Mouse (Mus musculus) kidney, postnatal 0 days (tissue): ENCODE measurements around the gene Afg1l. TPM values are rescaled to one million over a fixed set of nuclear protein-coding genes. Genes with fewer than 3 reads are reported as not detected.

Experiments
- ATAC-seq: fragments of 200-750 bp; cut with Nextera tagmentation; replicated peaks from 2 replicates; pipeline ENCODE4 v1.8.0; 2017; ENCODE audit warnings: low read depth, moderate number of reproducible peaks, moderate TSS enrichment, moderate library complexity; ENCODE audit not compliant: low FRiP score
- DNase-seq: peaks from one replicate; pipeline ENCODE4 v3.0.0-alpha.2; 2016; ENCODE audit warnings: low spot score
- H3K27ac ChIP-seq: fragments of 300-500 bp; sonication (generic); 2 replicates; pipeline ENCODE4 v1.5.1; 2014; ENCODE audit warnings: mild to moderate bottlenecking
- H3K27me3 ChIP-seq: fragments of 300-500 bp; sonication (generic); 2 replicates; pipeline ENCODE4 v1.6.1; 2014; ENCODE audit warnings: low read length, mixed read lengths; ENCODE audit not compliant: insufficient read depth
- H3K36me3 ChIP-seq: fragments of 300-500 bp; sonication (generic); 2 replicates; pipeline ENCODE4 v1.6.1; 2014; ENCODE audit warnings: low read length, mixed read lengths; ENCODE audit not compliant: insufficient read depth
- H3K4me1 ChIP-seq: fragments of 300-500 bp; sonication (generic); replicated peaks from 2 replicates; pipeline ENCODE4 v1.6.1; 2014; ENCODE audit warnings: antibody characterized with exemption, low read length, mixed read lengths; ENCODE audit not compliant: insufficient read depth
- H3K4me2 ChIP-seq: fragments of 300-500 bp; sonication (generic); 2 replicates; pipeline ENCODE4 v1.6.1; 2014; ENCODE audit warnings: mild to moderate bottlenecking, low read length, moderate library complexity, mixed read lengths
- H3K4me3 ChIP-seq: fragments of 300-500 bp; sonication (generic); replicated peaks from 2 replicates; pipeline ENCODE4 v1.5.1; 2014; ENCODE audit warnings: low read depth, low read length
- H3K9ac ChIP-seq: fragments of 300-500 bp; sonication (generic); 2 replicates; pipeline ENCODE4 v1.6.1; 2014; ENCODE audit warnings: low read depth, low read length
- H3K9me3 ChIP-seq: fragments of 300-500 bp; sonication (generic); replicated peaks from 2 replicates; pipeline ENCODE4 v1.6.1; 2016; ENCODE audit warnings: low read length, inconsistent platforms, mixed read lengths
- CTCF ChIP-seq: IDR thresholded peaks from 2 replicates; pipeline ENCODE4 v1.5.1; 2016; ENCODE audit warnings: antibody characterized with exemption, low read depth, mild to moderate bottlenecking, moderate library complexity
- WGBS: fragments of 180-500 bp; shearing (Covaris S2); extraction: QIAGEN DNeasy Blood & Tissue Kit; methylation state at CpG from one replicate; pipeline ENCODE4 v1.1.7; 2014; 5-methylcytosine and 5-hydroxymethylcytosine counted together
- polyA plus RNA-seq: library from polyadenylated mRNA; unstranded; fragments of >200 nt; fragmentation: Nextera tagmentation; extraction: Ambion mirVana; gene quantifications from 2 replicates; pipeline ENCODE4 v1.2.1, GENCODE M21; 2015

The Afg1l gene
- polyA plus RNA-seq, 1 experiment from 2014 or later, result 8.3 TPM

GRCm38 (mm10) chr10:42457557-42458191, 20.7 kb downstream of the Afg1l start:
- WGBS, result 57% methylated on average over 9 of the region's 9 CpGs
- ATAC-seq (no peak), DNase-seq (peak; percentile 62)
- no peak for TF ChIP-seq CTCF
- no peak overlapping the region for H3K4me3 ChIP-seq
- no peak overlapping the region for H3K4me2 ChIP-seq
- no peak overlapping the region for H3K9ac ChIP-seq
- H3K9me3 ChIP-seq, result peaks cover 8% of the 10 kb centered on the region; the same call in 1 of the 2 replicates
- H3K27ac ChIP-seq, result peak overlapping the region; percentile 64
- H3K36me3 ChIP-seq, result peaks cover 2% of the 10 kb centered on the region; the same call in 1 of the 2 replicates
- H3K4me1 ChIP-seq, result no peaks in the 10 kb centered on the region
- H3K27me3 ChIP-seq, result no peaks in the 10 kb centered on the region

- H3K27me3 ChIP-seq, result no peaks in the 10 kb centered on the region
- peaks cover 8% of the 10 kb centered on the region; the same call in 1 of the 2 replicates for H3K9me3 ChIP-seq
- no peak for TF ChIP-seq CTCF
- DNase-seq, result peak; percentile 26
- H3K36me3 ChIP-seq, result peaks cover 5% of the 10 kb centered on the region; the same call in 1 of the 2 replicates
- no peaks in the 10 kb centered on the region for H3K4me1 ChIP-seq
- H3K4me2 ChIP-seq, result no peak overlapping the region
- no peak for ATAC-seq
- H3K27ac ChIP-seq, result no peak overlapping the region
- no peak overlapping the region for H3K4me3 ChIP-seq
- no peak overlapping the region for H3K9ac ChIP-seq
- 62% methylated on average over 5 of the region's 5 CpGs for WGBS
Measured at GRCm38 (mm10) chr10:42455981-42456380, 22.4 kb downstream of the Afg1l start.

- Histone ChIP-seq H3K36me3 (peaks cover 5% of the 10 kb centered on the region; the same call in 1 of the 2 replicates), H3K9me3 (peaks cover 8% of the 10 kb centered on the region; the same call in 1 of the 2 replicates), H3K9ac (no peak overlapping the region), H3K27me3 (no peaks in the 10 kb centered on the region), H3K4me1 (no peaks in the 10 kb centered on the region), H3K4me3 (no peak overlapping the region), H3K4me2 (no peak overlapping the region), H3K27ac (no peak overlapping the region)
- ATAC-seq, result no peak
- WGBS, result 88% methylated on average over 6 of the region's 6 CpGs
- no peak for DNase-seq
- TF ChIP-seq CTCF, result peak; percentile 29; the same call in 1 of the 2 replicates
Measured at GRCm38 (mm10) chr10:42454690-42455089, 23.7 kb downstream of the Afg1l start.

- no peak overlapping the region for H3K27ac ChIP-seq
- H3K27me3 ChIP-seq, result no peaks in the 10 kb centered on the region
- WGBS, result 65% methylated on average over 11 of the region's 11 CpGs
- no peak for DNase-seq
- H3K9me3 ChIP-seq, result peaks cover 4% of the 10 kb centered on the region; the same call in 1 of the 2 replicates
- H3K9ac ChIP-seq, result no peak overlapping the region
- H3K4me2 ChIP-seq, result no peak overlapping the region
- TF ChIP-seq CTCF, result no peak
- H3K36me3 ChIP-seq, result peaks cover 5% of the 10 kb centered on the region; the same call in 1 of the 2 replicates
- no peaks in the 10 kb centered on the region for H3K4me1 ChIP-seq
- no peak overlapping the region for H3K4me3 ChIP-seq
- no peak for ATAC-seq
Measured at GRCm38 (mm10) chr10:42454266-42454665, 24.1 kb downstream of the Afg1l start.

- Histone ChIP-seq H3K9me3 (no peaks in the 10 kb centered on the region), H3K9ac (no peak overlapping the region), H3K27me3 (no peaks in the 10 kb centered on the region), H3K4me3 (no peak overlapping the region), H3K4me2 (no peak overlapping the region), H3K36me3 (peaks cover 5% of the 10 kb centered on the region; the same call in 1 of the 2 replicates), H3K27ac (no peak overlapping the region), H3K4me1 (no peaks in the 10 kb centered on the region)
- WGBS, result 35% methylated on average over 3 of the region's 4 CpGs
- DNase-seq (peak; percentile 62), ATAC-seq (no peak)
- no peak for TF ChIP-seq CTCF
Measured at GRCm38 (mm10) chr10:42449672-42450071, 28.7 kb downstream of the Afg1l start.

GRCm38 (mm10) chr10:42448371-42448770, 30.0 kb downstream of the Afg1l start:
- DNase-seq, result peak; percentile 37
- no peak overlapping the region for H3K9ac ChIP-seq
- no peak for ATAC-seq
- H3K27ac ChIP-seq, result no peak overlapping the region
- no peaks in the 10 kb centered on the region for H3K4me1 ChIP-seq
- no peak overlapping the region for H3K4me2 ChIP-seq
- WGBS, result 39% methylated on average over 7 of the region's 7 CpGs
- no peaks in the 10 kb centered on the region for H3K27me3 ChIP-seq
- no peak overlapping the region for H3K4me3 ChIP-seq
- TF ChIP-seq CTCF, result no peak
- no peaks in the 10 kb centered on the region for H3K9me3 ChIP-seq
- H3K36me3 ChIP-seq, result peaks cover 5% of the 10 kb centered on the region; the same call in 1 of the 2 replicates

GRCm38 (mm10) chr10:42446145-42446544, 32.2 kb downstream of the Afg1l start:
- Histone ChIP-seq H3K27ac (no peak overlapping the region), H3K36me3 (no peaks in the 10 kb centered on the region), H3K4me1 (no peaks in the 10 kb centered on the region), H3K9me3 (no peaks in the 10 kb centered on the region), H3K4me2 (no peak overlapping the region), H3K9ac (no peak overlapping the region), H3K27me3 (no peaks in the 10 kb centered on the region), H3K4me3 (no peak overlapping the region)
- 63% methylated on average over 9 of the region's 9 CpGs for WGBS
- no peak for TF ChIP-seq CTCF
- ATAC-seq (no peak), DNase-seq (no peak)
